Mouse (Mus musculus) C2C12 (cell line): ENCODE data around the gene Man2b1. TPM values are rescaled to one million over a fixed set of nuclear protein-coding genes. Genes with fewer than 3 reads are reported as not detected.

Experiments
- H3K27me3 ChIP-seq: one replicate; pipeline ENCODE4 v1.6.1; 2011; ENCODE audit not compliant: control insufficient read depth, insufficient read depth, insufficient read length
- H3K36me3 ChIP-seq: one replicate; pipeline ENCODE4 v1.6.1; 2011; ENCODE audit not compliant: control insufficient read depth, insufficient read depth
- H3K4me3 ChIP-seq: one replicate; pipeline ENCODE4 v1.5.1; 2011; ENCODE audit warnings: mild to moderate bottlenecking, control low read depth; ENCODE audit not compliant: poor library complexity, insufficient read depth, severe bottlenecking
- H3K79me2 ChIP-seq: one replicate; pipeline ENCODE4 v1.6.1; 2011; ENCODE audit not compliant: control insufficient read depth, insufficient read depth
- H3K79me3 ChIP-seq: one replicate; pipeline ENCODE4 v1.6.1; 2011; ENCODE audit warnings: low read depth, control low read depth
- H3ac ChIP-seq: one replicate; pipeline ENCODE3; 2011; ENCODE audit warnings: low read depth; ENCODE audit not compliant: control insufficient read depth, insufficient read length
- CEBPB ChIP-seq: IDR thresholded peaks from one replicate; pipeline ENCODE4 v1.6.1; 2011; ENCODE audit warnings: low read depth, mild to moderate bottlenecking, control low read depth, moderate library complexity
- CTCF ChIP-seq: IDR thresholded peaks from one replicate; pipeline ENCODE4 v1.5.1; 2011; ENCODE audit not compliant: control insufficient read depth, insufficient read depth, insufficient read length
- FOSL1 ChIP-seq: IDR thresholded peaks from one replicate; pipeline ENCODE4 v1.8.0; 2011; ENCODE audit warnings: mild to moderate bottlenecking, low read length; ENCODE audit not compliant: poor library complexity, insufficient read depth, severe bottlenecking
- MAX ChIP-seq: IDR thresholded peaks from one replicate; pipeline ENCODE4 v1.6.1; 2011; ENCODE audit warnings: mild to moderate bottlenecking, control low read depth
- MYOD1 ChIP-seq: IDR thresholded peaks from one replicate; pipeline ENCODE4 v1.6.1; 2011; ENCODE audit warnings: low read depth; ENCODE audit not compliant: control insufficient read depth, insufficient read length
- MYOG ChIP-seq: IDR thresholded peaks from one replicate; pipeline ENCODE4 v1.6.1; 2011; ENCODE audit not compliant: control insufficient read depth, insufficient read length; ENCODE audit errors: extremely low read depth
- USF1 ChIP-seq: IDR thresholded peaks from one replicate; pipeline ENCODE4 v1.6.1; 2011; ENCODE audit warnings: low read depth, mild to moderate bottlenecking, control low read depth, moderate library complexity
- polyA plus RNA-seq: library from polyadenylated mRNA; unstranded; fragments of >200 nt; fragmentation: generic; extraction: Trizol; gene quantifications from one replicate; pipeline ENCODE4 v1.2.1, GENCODE M21; 2012; ENCODE audit warnings: missing spikeins

Man2b1 gene
- polyA plus RNA-seq, 1 experiment, result 9.8 TPM

DNA sequence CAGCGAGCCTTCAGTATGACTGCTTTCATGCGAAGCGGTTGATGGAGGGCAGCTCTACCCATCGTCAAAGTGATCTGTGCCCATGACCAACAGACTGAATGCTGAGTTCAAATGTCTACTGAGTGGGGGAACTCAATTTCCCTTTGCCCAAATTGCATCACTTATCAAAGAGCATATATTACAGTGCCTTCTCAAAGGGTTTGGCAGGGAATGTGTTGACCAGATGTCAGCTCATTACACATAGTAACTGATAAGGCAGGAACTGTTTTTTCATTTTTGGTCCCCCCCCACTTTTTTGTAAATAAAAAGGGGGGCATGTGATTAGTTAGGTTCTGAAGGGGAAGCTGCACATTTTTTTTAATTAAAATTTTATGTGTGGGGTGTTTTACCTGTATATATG lies 20.5 kb upstream of the Man2b1 start:
- Histone ChIP-seq H3K27me3 (no peaks in the 10 kb centered on the region), H3K36me3 (no peaks in the 10 kb centered on the region), H3K79me3 (peaks cover 7% of the 10 kb centered on the region), H3ac (no peak overlapping the region), H3K79me2 (peaks cover 22% of the 10 kb centered on the region), H3K4me3 (no peak overlapping the region)
- TF ChIP-seq FOSL1, result no peak
- TF ChIP-seq MAX, result no peak
- no peak for TF ChIP-seq MYOG
- TF ChIP-seq CTCF, result no peak
- TF ChIP-seq CEBPB, result no peak
- no peak for TF ChIP-seq USF1
- TF ChIP-seq MYOD1, result no peak

DNA sequence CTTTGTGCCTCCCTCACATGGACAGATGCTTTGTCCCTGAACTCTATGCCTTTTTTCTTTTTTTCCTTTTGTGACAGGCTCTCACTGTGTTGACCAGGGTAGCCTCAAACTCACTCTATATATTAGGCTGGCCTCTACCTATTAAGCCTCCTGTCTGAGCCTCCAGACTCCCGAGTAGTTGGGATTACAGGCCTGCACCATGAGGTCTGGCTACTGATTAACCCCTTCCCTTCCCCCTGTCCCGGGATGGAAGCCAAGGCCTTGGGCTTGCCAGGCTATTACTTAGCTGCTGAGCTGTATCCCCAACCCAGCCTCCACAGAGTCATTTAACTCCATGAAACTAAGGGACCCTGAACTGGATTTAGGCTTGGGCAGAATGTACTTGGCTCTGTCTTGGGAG lies 17.9 kb upstream of the Man2b1 start:
- H3K27me3 ChIP-seq, result no peaks in the 10 kb centered on the region
- H3ac ChIP-seq, result no peak overlapping the region
- no peak for TF ChIP-seq MYOG
- no peak for TF ChIP-seq USF1
- TF ChIP-seq FOSL1, result no peak
- no peak for TF ChIP-seq CEBPB
- no peak for TF ChIP-seq MYOD1
- TF ChIP-seq MAX, result no peak
- TF ChIP-seq CTCF, result no peak
- no peak overlapping the region for H3K4me3 ChIP-seq
- peaks cover 21% of the 10 kb centered on the region for H3K79me2 ChIP-seq
- peaks cover 7% of the 10 kb centered on the region for H3K79me3 ChIP-seq
- H3K36me3 ChIP-seq, result peaks cover 3% of the 10 kb centered on the region

DNA sequence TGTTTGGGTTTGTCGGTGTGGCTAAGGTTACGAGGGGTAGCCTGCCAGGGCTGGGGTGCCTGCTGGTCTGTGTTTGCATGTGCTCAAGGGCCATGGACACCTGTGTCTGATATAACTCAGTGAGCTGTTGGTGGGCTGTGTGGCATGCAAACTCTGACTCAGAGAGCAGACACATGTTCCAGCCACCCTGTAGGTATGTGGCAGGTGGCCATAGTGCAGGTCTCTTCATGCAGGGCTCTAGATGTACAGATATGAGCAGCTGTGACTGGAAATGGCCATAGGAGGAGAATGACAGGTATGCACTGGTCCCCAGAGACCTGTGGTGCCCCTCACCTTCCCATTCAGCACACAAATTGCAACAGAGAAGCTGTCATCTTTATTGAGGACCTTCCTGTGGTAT lies 15.9 kb upstream of the Man2b1 start:
- peaks cover 3% of the 10 kb centered on the region for H3K36me3 ChIP-seq
- H3ac ChIP-seq, result no peak overlapping the region
- no peaks in the 10 kb centered on the region for H3K27me3 ChIP-seq
- peaks cover 9% of the 10 kb centered on the region for H3K79me2 ChIP-seq
- TF ChIP-seq MYOD1 (no peak), USF1 (no peak), MYOG (no peak), FOSL1 (no peak), MAX (no peak), CEBPB (no peak), CTCF (no peak)
- no peak overlapping the region for H3K4me3 ChIP-seq
- H3K79me3 ChIP-seq, result peaks cover 7% of the 10 kb centered on the region

DNA sequence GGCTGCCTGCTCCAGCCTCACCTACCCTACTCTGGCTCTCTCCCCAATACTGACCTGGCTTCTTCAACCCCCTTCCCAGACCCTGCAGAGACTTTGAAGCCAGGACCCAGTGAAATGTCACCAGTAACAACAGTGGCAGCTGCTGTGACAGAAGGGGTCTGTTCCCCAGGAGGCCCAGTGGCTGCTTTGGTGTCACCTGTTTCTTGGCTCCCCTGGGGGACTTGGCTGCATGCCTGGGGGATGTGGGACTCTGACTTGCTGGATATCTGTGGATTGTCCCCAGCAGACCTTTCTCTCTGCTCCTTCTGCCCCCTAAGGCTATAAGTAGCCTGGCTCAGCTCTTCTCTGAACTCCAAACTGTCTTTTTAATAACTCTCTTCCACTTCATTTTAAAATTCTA lies 15.1 kb upstream of the Man2b1 start, which contains the start of gene Gm5741:
Gene Gm5741 (minus strand): TSS at position 1 of the 400 bp plus-strand sequence.
- peaks cover 3% of the 10 kb centered on the region for H3K36me3 ChIP-seq
- peaks cover 12% of the 10 kb centered on the region for H3K79me2 ChIP-seq
- H3K79me3 ChIP-seq, result peaks cover 5% of the 10 kb centered on the region
- no peak for TF ChIP-seq USF1
- no peak for TF ChIP-seq MAX
- TF ChIP-seq MYOG, result no peak
- H3ac ChIP-seq, result no peak within 1 kb of the TSS
- H3K27me3 ChIP-seq, result no peaks in the 10 kb centered on the region
- no peak within 1 kb of the TSS for H3K4me3 ChIP-seq

DNA sequence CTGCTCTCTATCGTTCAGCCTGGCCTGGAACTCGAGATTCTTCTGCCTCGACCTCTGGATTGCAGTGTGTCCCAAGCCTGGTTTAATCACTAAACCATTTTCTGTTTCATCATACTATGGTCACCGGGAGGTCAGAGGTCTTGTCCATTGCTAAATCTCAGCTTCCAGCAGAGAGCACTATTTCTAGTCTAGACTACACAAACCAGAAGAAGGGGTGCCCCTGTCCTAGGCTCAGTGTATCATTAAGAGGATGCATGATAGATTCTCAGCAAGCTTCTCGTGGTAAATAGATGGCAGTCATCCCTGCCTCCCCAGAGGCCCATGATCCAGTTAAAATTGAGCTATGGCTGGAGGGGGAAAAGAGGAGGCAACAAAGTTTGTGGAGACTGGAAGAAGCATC lies 12.0 kb upstream of the Man2b1 start:
- Histone ChIP-seq H3ac (no peak overlapping the region), H3K36me3 (peaks cover 34% of the 10 kb centered on the region), H3K79me3 (peaks cover 11% of the 10 kb centered on the region), H3K79me2 (peaks cover 32% of the 10 kb centered on the region), H3K4me3 (peak overlapping the region; percentile 95), H3K27me3 (no peaks in the 10 kb centered on the region)
- no peak for TF ChIP-seq FOSL1
- TF ChIP-seq MYOG, result no peak
- no peak for TF ChIP-seq USF1
- TF ChIP-seq CTCF, result no peak
- TF ChIP-seq MYOD1, result no peak
- no peak for TF ChIP-seq CEBPB
- no peak for TF ChIP-seq MAX

DNA sequence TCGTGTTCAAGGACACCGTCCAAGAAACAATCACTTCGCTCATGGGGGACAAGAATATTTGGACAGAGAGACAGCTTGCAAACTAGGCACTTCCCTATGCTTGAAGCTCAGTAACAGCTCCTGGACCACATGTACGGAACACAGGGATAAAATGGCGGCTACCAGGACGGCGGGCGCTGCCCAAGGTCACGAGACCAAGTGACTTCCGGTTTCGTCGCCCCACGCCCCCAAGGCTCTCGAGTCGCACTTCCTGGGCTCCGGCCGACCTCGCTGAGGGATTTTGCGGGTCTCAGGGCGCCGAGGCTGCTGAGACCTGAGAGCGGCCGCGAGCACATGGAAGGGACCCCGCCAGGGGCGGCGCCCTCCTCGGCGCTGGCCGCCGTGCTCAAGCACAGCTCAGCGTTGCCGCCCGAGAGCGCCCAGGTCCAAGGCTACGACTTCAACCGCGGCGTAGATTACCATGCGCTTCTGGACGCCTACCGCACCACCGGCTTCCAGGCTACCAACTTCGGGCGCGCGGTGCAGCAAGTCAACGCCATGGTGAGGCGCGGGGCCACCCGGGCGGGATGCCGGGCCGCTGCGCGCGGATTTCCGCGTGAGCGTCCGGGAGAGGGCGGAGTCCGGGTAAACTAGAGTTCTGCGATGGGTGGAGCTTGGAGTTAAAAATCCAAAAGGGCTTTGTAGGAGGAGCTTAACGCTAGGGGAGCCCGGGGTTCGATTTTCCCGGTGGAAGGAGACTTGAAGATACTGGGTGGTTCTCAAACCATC lies 11.4 kb upstream of the Man2b1 start, which contains the start of gene Dhps:
Gene Dhps (plus strand): TSS at position 244 of the 768 bp plus-strand sequence.
- Histone ChIP-seq H3K79me3 (peaks cover 11% of the 10 kb centered on the region), H3ac (peak within 1 kb of the TSS; percentile 90), H3K27me3 (no peaks in the 10 kb centered on the region), H3K79me2 (peaks cover 32% of the 10 kb centered on the region), H3K4me3 (peak within 1 kb of the TSS; percentile 95), H3K36me3 (peaks cover 40% of the 10 kb centered on the region)
- TF ChIP-seq MYOG (no peak), MAX (peak; percentile 95), USF1 (peak; percentile 88), CEBPB (no peak), MYOD1 (no peak)
